Mouse (Mus musculus): Measurements from ENCODE around the gene Cdkl3.

DNA sequence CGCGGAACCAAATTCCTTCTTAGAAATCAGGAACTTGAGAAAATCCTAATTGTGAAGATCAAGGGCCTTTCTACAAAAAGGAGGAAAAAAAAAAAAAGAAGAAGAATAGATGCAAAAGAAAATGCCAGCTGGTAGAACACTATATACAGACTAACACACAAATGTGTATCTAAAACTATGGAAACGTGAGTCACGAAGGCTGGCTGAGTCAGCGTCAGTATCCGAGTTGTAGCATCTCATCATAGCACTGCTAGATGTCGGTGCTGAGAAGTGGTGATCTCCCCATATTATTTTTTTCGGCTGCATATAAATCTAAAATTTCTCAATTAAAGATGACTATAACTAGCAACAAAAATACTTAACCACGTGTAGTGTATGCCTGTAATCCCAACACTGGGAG lies 87.2 kb downstream of the Cdkl3 start:
- no peak for TF ChIP-seq GATA1 (IDR thresholded peaks at IDR 0.05; ENCODE audit: borderline replicate concordance, low read length)
- no peak for TF ChIP-seq FLI1 (IDR thresholded peaks at IDR 0.05; ENCODE audit: low read length)

All from megakaryocyte, embryonic 14.5 days (primary cell).